Mouse (Mus musculus): ENCODE measurements at regions not wholly inside any gene's neighbourhood (a gene's known extent, or its start where the extent isn't known, plus 50 kb on each side); places are given as distances from the start of the nearest gene placed in this dataset.

GRCm38 (mm10) chr8:87282511-87282910, 189.9 kb downstream of the Cbln1 start:
- Histone ChIP-seq H3K4me3 (ENCODE audit: control insufficient read depth, low read depth, low read length) (no peak overlapping the region), H3K27me3 (ENCODE audit: control insufficient read depth, insufficient read depth, low read length) (no peaks in the 10 kb centered on the region), H3K27ac (ENCODE audit: control insufficient read depth, insufficient read depth, low read depth, low read length) (no peak overlapping the region), H3K4me1 (ENCODE audit: control insufficient read depth, insufficient read depth, low read length) (no peaks in the 10 kb centered on the region), H3K36me3 (ENCODE audit: control insufficient read depth, insufficient read depth, low read length) (no peaks in the 10 kb centered on the region)
- TF ChIP-seq CTCF (IDR thresholded peaks at IDR 0.05; ENCODE audit: control insufficient read depth, insufficient read depth, insufficient replicate concordance, low read depth, low read length), result no peak
- TF ChIP-seq POLR2A (IDR thresholded peaks at IDR 0.05; ENCODE audit: control insufficient read depth, low read depth, low read length), result no peak

GRCm38 (mm10) chr8:87273328-87273727, 199.1 kb downstream of the Cbln1 start:
- Histone ChIP-seq H3K36me3 (ENCODE audit: control insufficient read depth, insufficient read depth, low read length) (no peaks in the 10 kb centered on the region), H3K27ac (ENCODE audit: control insufficient read depth, insufficient read depth, low read depth, low read length) (no peak overlapping the region), H3K27me3 (ENCODE audit: control insufficient read depth, insufficient read depth, low read length) (no peaks in the 10 kb centered on the region), H3K4me3 (ENCODE audit: control insufficient read depth, low read depth, low read length) (no peak overlapping the region), H3K4me1 (ENCODE audit: control insufficient read depth, insufficient read depth, low read length) (no peaks in the 10 kb centered on the region)
- TF ChIP-seq POLR2A (IDR thresholded peaks at IDR 0.05; ENCODE audit: control insufficient read depth, low read depth, low read length), result no peak
- TF ChIP-seq CTCF (IDR thresholded peaks at IDR 0.05; ENCODE audit: control insufficient read depth, insufficient read depth, insufficient replicate concordance, low read depth, low read length), result no peak

DNA sequence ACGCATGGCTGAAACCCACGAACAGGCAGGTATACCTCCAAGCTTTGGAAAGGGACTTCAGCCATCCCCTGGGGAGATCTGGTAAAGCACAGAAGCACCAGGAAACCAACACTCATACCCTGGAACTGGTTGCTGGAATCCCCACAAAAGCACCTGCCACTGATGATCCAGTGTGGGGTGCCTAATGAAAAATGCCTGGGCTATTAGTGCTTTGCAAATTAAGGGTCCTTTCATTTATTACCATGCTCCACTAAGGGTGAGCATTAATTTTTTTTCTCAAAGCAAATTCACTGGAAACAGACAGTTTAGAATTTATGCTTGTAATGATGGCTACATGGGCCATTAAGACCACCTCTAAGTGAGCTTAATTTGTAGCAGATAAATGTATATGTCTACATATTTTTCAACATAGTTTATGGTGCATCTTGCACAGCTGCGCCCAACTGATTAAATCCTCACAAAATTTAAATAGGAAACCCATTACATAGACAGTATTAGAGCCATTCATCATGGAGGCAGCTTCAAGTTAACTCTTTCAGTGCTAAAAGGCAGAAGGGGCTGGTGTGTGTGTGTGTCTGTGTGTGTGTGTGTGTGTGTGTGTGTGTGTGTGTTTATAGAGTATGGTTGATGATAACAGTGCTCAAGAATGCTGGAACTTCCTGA, 201.8 kb downstream of the Cbln1 start:
- H3K36me3 ChIP-seq (ENCODE audit: control insufficient read depth, insufficient read depth, low read length), result no peaks in the 10 kb centered on the region
- no peaks in the 10 kb centered on the region for H3K4me1 ChIP-seq (ENCODE audit: control insufficient read depth, insufficient read depth, low read length)
- TF ChIP-seq CTCF (IDR thresholded peaks at IDR 0.05; ENCODE audit: control insufficient read depth, insufficient read depth, insufficient replicate concordance, low read depth, low read length) (no peak), POLR2A (IDR thresholded peaks at IDR 0.05; ENCODE audit: control insufficient read depth, low read depth, low read length) (no peak)
- H3K27me3 ChIP-seq (ENCODE audit: control insufficient read depth, insufficient read depth, low read length), result no peaks in the 10 kb centered on the region
- no peak overlapping the region for H3K27ac ChIP-seq (ENCODE audit: control insufficient read depth, insufficient read depth, low read depth, low read length)
- no peak overlapping the region for H3K4me3 ChIP-seq (ENCODE audit: control insufficient read depth, low read depth, low read length)

DNA sequence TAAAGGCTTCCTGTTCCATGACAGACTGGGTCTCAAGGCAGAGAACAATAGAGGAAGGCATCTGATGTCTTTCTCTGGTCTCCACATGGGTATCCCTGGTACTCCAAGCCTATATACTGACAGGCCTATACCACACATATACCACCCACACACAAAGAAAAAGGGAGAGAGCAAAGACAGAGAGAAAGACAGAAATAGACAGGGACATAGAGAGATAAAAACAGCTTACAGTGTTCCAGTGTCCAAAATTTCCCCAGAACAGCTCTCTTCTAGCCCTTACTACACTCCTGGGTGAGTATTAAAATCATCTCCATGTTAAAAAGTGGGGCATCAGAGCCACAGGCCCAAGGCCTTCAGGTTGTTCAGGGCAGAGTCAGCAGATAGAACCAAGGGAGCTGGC, 204.2 kb downstream of the Cbln1 start:
- TF ChIP-seq POLR2A (IDR thresholded peaks at IDR 0.05; ENCODE audit: control insufficient read depth, low read depth, low read length) (no peak), CTCF (IDR thresholded peaks at IDR 0.05; ENCODE audit: control insufficient read depth, insufficient read depth, insufficient replicate concordance, low read depth, low read length) (no peak)
- no peaks in the 10 kb centered on the region for H3K4me1 ChIP-seq (ENCODE audit: control insufficient read depth, insufficient read depth, low read length)
- no peak overlapping the region for H3K27ac ChIP-seq (ENCODE audit: control insufficient read depth, insufficient read depth, low read depth, low read length)
- H3K27me3 ChIP-seq (ENCODE audit: control insufficient read depth, insufficient read depth, low read length), result no peaks in the 10 kb centered on the region
- H3K36me3 ChIP-seq (ENCODE audit: control insufficient read depth, insufficient read depth, low read length), result no peaks in the 10 kb centered on the region
- H3K4me3 ChIP-seq (ENCODE audit: control insufficient read depth, low read depth, low read length), result no peak overlapping the region

- Histone ChIP-seq H3K27ac (ENCODE audit: control insufficient read depth, insufficient read depth, low read depth, low read length) (no peak overlapping the region), H3K4me3 (ENCODE audit: control insufficient read depth, low read depth, low read length) (no peak overlapping the region), H3K36me3 (ENCODE audit: control insufficient read depth, insufficient read depth, low read length) (no peaks in the 10 kb centered on the region), H3K27me3 (ENCODE audit: control insufficient read depth, insufficient read depth, low read length) (no peaks in the 10 kb centered on the region), H3K4me1 (ENCODE audit: control insufficient read depth, insufficient read depth, low read length) (no peaks in the 10 kb centered on the region)
- no peak for TF ChIP-seq CTCF (IDR thresholded peaks at IDR 0.05; ENCODE audit: control insufficient read depth, insufficient read depth, insufficient replicate concordance, low read depth, low read length)
- no peak for TF ChIP-seq POLR2A (IDR thresholded peaks at IDR 0.05; ENCODE audit: control insufficient read depth, low read depth, low read length)
These were observed 207.4 kb downstream of the Cbln1 start for GRCm38 (mm10) chr8:87264999-87265398.

- no peak for TF ChIP-seq POLR2A (IDR thresholded peaks at IDR 0.05; ENCODE audit: control insufficient read depth, low read depth, low read length)
- no peak for TF ChIP-seq CTCF (IDR thresholded peaks at IDR 0.05; ENCODE audit: control insufficient read depth, insufficient read depth, insufficient replicate concordance, low read depth, low read length)
- H3K4me1 ChIP-seq (ENCODE audit: control insufficient read depth, insufficient read depth, low read length), result no peaks in the 10 kb centered on the region
- no peak overlapping the region for H3K27ac ChIP-seq (ENCODE audit: control insufficient read depth, insufficient read depth, low read depth, low read length)
- H3K36me3 ChIP-seq (ENCODE audit: control insufficient read depth, insufficient read depth, low read length), result no peaks in the 10 kb centered on the region
- H3K27me3 ChIP-seq (ENCODE audit: control insufficient read depth, insufficient read depth, low read length), result no peaks in the 10 kb centered on the region
- no peak overlapping the region for H3K4me3 ChIP-seq (ENCODE audit: control insufficient read depth, low read depth, low read length)
These were observed 212.1 kb downstream of the Cbln1 start for GRCm38 (mm10) chr8:87260305-87260704.

DNA sequence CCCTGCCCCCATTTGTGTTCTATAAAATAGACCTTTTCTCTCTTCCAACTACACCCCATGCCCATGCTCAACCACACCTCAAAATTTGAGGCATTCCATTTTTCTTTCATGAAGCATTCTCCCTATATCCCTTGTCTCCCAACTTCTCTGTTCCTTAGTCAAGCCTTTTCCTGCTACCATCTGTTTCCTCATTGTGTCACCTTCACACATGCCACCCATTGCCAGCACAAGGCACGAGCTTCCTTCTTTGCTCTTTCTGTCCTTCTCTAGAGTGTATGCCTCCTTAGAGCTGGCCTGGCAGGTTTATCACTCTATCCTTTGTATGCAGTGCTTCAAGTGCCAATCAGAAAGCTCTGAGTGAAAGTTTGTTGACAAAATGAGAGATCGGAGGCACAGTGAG, 229.7 kb downstream of the Cbln1 start:
- Histone ChIP-seq H3K36me3 (ENCODE audit: control insufficient read depth, insufficient read depth, low read length) (no peaks in the 10 kb centered on the region), H3K4me1 (ENCODE audit: control insufficient read depth, insufficient read depth, low read length) (no peaks in the 10 kb centered on the region), H3K4me3 (ENCODE audit: control insufficient read depth, low read depth, low read length) (no peak overlapping the region), H3K27me3 (ENCODE audit: control insufficient read depth, insufficient read depth, low read length) (no peaks in the 10 kb centered on the region), H3K27ac (ENCODE audit: control insufficient read depth, insufficient read depth, low read depth, low read length) (no peak overlapping the region)
- no peak for TF ChIP-seq CTCF (IDR thresholded peaks at IDR 0.05; ENCODE audit: control insufficient read depth, insufficient read depth, insufficient replicate concordance, low read depth, low read length)
- TF ChIP-seq POLR2A (IDR thresholded peaks at IDR 0.05; ENCODE audit: control insufficient read depth, low read depth, low read length), result no peak
